Mouse (Mus musculus) heart, postnatal 0 days (tissue): ENCODE measurements around the gene Pou2f2.

ENCODE experiments used
- CTCF ChIP-seq: IDR thresholded peaks from 2 replicates; pipeline ENCODE4 v1.5.1; 2016; ENCODE audit warnings: antibody characterized with exemption, control low read depth, low read depth
- EP300 ChIP-seq: IDR thresholded peaks from 2 replicates; pipeline ENCODE4 v1.6.1; 2016; ENCODE audit warnings: antibody characterized with exemption, low read depth

DNA sequence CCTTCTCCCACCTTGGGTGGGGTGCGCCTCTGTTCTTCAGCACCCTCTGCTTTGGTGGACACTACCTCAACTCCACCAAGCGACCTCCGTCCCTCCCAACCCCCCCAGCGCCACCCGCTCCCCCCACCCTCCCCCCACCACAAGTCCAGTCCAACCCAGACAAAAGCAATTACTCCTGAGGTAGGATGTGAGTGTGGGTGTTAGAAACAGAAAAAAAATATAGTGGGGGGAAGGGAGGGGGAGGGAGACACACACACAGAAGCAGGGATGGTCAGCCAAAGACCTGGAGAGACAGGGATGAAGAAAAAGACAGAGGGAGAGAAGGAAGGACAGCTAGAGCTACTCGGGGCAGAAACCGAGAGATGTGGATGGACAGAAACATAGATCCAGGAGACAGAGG lies 25.7 kb downstream of the Pou2f2 start:
- TF ChIP-seq CTCF (no peak), EP300 (no peak)
